In the genomic region with DNA sequence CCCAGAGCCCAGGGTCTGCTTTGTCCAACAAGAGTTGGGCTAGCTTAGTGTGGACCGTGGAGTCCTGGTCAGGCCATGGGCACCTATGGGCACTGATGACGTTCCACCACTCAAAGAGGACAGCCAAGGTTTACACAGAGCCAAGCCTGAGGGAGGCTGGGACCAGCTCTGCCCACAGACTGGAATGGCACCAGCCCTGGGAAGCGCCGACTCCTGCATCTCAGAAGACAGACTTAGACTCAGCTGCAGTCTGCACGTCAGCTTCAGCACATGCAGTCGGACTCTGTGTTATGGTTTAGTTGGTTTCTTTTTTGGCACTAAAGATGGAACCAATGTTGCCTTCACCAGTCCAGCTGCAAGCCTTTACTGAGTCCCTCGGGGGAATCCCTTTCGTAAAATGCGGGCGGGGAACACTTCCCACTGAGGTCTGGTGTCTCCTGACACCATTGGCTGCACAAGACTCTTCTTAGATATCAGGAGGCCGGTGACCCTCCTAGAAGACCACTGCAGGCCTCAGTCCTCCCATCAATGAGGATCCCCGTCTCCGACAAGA, we compare ENCODE assay signal across 23 mouse cellular contexts. TPM values are rescaled to one million over a fixed set of nuclear protein-coding genes. Genes with fewer than 3 reads are reported as not detected.
A peak's percentile ranks its signal among the peaks of the same experiment; 100 is the strongest.
DNase-seq lines count a peak whose midpoint lies in the region; ATAC-seq lines count a peak whose summit lies in the region.
"Had no signal": no experiment of that assay in that cellular context is flagged by ENCODE, and none has a peak within 500 bp of the region (broad histone marks: within the 10 kb centered on the region; RNA-seq: fewer than 3 reads in every experiment).

No protein-coding gene starts in this region.

- no peak for ATAC-seq in activated CD4-positive, CD25-positive, alpha-beta regulatory T cell, adult 4 months
- ATAC-seq: forebrain, embryonic 14.5 days; hindbrain, embryonic 16.5 days had no signal

- peak; percentile 5 for DNase-seq in gastrocnemius, postnatal 10 days
- DNase-seq in gastrocnemius, postnatal 14 days, result no peak
- peak; percentile 12 to 15 for DNase-seq in layer of hippocampus, postnatal 10 days (ENCODE audit: low spot score in 2 of 2)
- no peak for DNase-seq in layer of hippocampus, postnatal 14 days (ENCODE audit: low spot score in 2 of 2)
- DNase-seq in right cerebral cortex, postnatal 14 days, result peak; percentile 11
- no peak for DNase-seq in right cerebral cortex, postnatal 25 days
- DNase-seq in heart, postnatal 36 days, result peak; percentile 14 to 41
- DNase-seq: adrenal gland, adult 2 months; cerebellum, adult 9-10 months; kidney, adult 9 months had no signal

- intact Hi-C loops in gastrocnemius, postnatal 14 days (cut with DNase I; ENCODE audit: low total_unique reads), result no loop called here
- intact Hi-C loops in heart, postnatal 36 days (cut with DNase I), result loop anchor here (5.0 kb wide), 2 partner anchors 78 to 138 kb away; a partner anchor contains a TSS

RNA-seq across cellular contexts. Expression of a gene that starts 4.3 kb away (rescaled TPM):
- total RNA-seq in gastrocnemius, postnatal 10 days (2021), result 10 to 100 TPM; 44.6 to 50.4 TPM
- total RNA-seq in gastrocnemius, postnatal 14 days (2021), result 10 to 100 TPM; 44.3 to 45.1 TPM
- total RNA-seq in layer of hippocampus, postnatal 10 days (2021), result 100 to 1,000 TPM; 584 to 714 TPM
- total RNA-seq in layer of hippocampus, postnatal 14 days (2021), result 100 to 1,000 TPM; 793 to 809 TPM
- 10 to 100 TPM; 45.0 to 49.3 TPM for total RNA-seq in heart, postnatal 36 days (2021)
- polyA plus RNA-seq in activated CD4-positive, CD25-positive, alpha-beta regulatory T cell, adult 4 months (2017; shearing (Covaris generic)), result 1 to 10 TPM; 3.8 to 5.4 TPM

RNA-seq across cellular contexts. Expression of a gene that starts 10.5 kb away (rescaled TPM):
- total RNA-seq in gastrocnemius, postnatal 10 days (2021), result 10 to 100 TPM; 30.1 to 31.4 TPM
- total RNA-seq in gastrocnemius, postnatal 14 days (2021), result 10 to 100 TPM; 28.3 to 31.9 TPM
- 10 to 100 TPM; 45.3 to 49.9 TPM for total RNA-seq in layer of hippocampus, postnatal 10 days (2021)
- 10 to 100 TPM; 47.6 to 52.2 TPM for total RNA-seq in layer of hippocampus, postnatal 14 days (2021)
- total RNA-seq in heart, postnatal 36 days (2021), result 10 to 100 TPM; 28.0 to 30.8 TPM
- 10 to 100 TPM; 35.6 to 41.7 TPM for polyA plus RNA-seq in activated CD4-positive, CD25-positive, alpha-beta regulatory T cell, adult 4 months (2017; shearing (Covaris generic))

RNA-seq across cellular contexts. Expression of a gene that starts 26.3 kb away (rescaled TPM):
- total RNA-seq in gastrocnemius, postnatal 10 days (2021), result 10 to 100 TPM; 39.4 to 47.2 TPM
- total RNA-seq in gastrocnemius, postnatal 14 days (2021), result 10 to 100 TPM; 23.0 to 27.9 TPM
- total RNA-seq in layer of hippocampus, postnatal 10 days (2021), result 100 to 1,000 TPM; 170 to 174 TPM
- 100 to 1,000 TPM; 164 to 178 TPM for total RNA-seq in layer of hippocampus, postnatal 14 days (2021)
- total RNA-seq in heart, postnatal 36 days (2021), result 10 to 100 TPM; 23.6 to 24.5 TPM
- 1 to 10 TPM; 3.9 to 5.1 TPM for polyA plus RNA-seq in activated CD4-positive, CD25-positive, alpha-beta regulatory T cell, adult 4 months (2017; shearing (Covaris generic))

RNA-seq across cellular contexts. Expression of a gene that starts 26.7 kb away (rescaled TPM):
- 1 to 10 TPM; 2.5 to 3.0 TPM for total RNA-seq in gastrocnemius, postnatal 10 days (2021)
- total RNA-seq in gastrocnemius, postnatal 14 days (2021), result 1 to 10 TPM; 2.9 to 3.4 TPM
- under 1 TPM; 0.51 to 0.64 TPM for total RNA-seq in layer of hippocampus, postnatal 10 days (2021)
- under 1 TPM; 0.81 to 0.91 TPM for total RNA-seq in layer of hippocampus, postnatal 14 days (2021)
- total RNA-seq in heart, postnatal 36 days (2021), result 1 to 10 TPM; 2.0 to 3.7 TPM
- polyA plus RNA-seq in activated CD4-positive, CD25-positive, alpha-beta regulatory T cell, adult 4 months (2017; shearing (Covaris generic)), result under 1 TPM; 0.47 to 0.95 TPM
- total RNA-seq: megakaryocyte, adult 5-6 weeks had no signal
- polyA plus RNA-seq: forebrain, embryonic 14.5 days had no signal

RNA-seq across cellular contexts. Expression of a gene that starts 31.9 kb away (rescaled TPM):
- total RNA-seq in gastrocnemius, postnatal 10 days (2021), result not detected
- total RNA-seq in gastrocnemius, postnatal 14 days (2021), result not detected
- total RNA-seq in layer of hippocampus, postnatal 10 days (2021), result not detected
- total RNA-seq in layer of hippocampus, postnatal 14 days (2021), result not detected
- total RNA-seq in heart, postnatal 36 days (2021), result not detected
- polyA plus RNA-seq in activated CD4-positive, CD25-positive, alpha-beta regulatory T cell, adult 4 months (2017; shearing (Covaris generic)), result not detected
- total RNA-seq: gastrocnemius, adult 8-10 months; layer of hippocampus, adult 2 months; left cerebral cortex, postnatal 25 days; megakaryocyte, adult 5-6 weeks; midbrain, postnatal 0 days had no signal
- polyA plus RNA-seq: C2C12; embryonic facial prominence, embryonic 15.5 days; forebrain, embryonic 14.5 days; heart, postnatal 0 days; lung, embryonic 16.5 days; midbrain, postnatal 0 days; neural tube, embryonic 12.5 days had no signal

Comparison
In these comparisons a context has a peak if more than half of its experiments do, and no peak if none do; other contexts are left out.
1. DNase-seq: peak in gastrocnemius, postnatal 10 days (single experiment), layer of hippocampus, postnatal 10 days (2 of 2), right cerebral cortex, postnatal 14 days (single experiment) and heart, postnatal 36 days (2 of 2); none in gastrocnemius, postnatal 14 days (single experiment), layer of hippocampus, postnatal 14 days (0 of 2) and right cerebral cortex, postnatal 25 days (single experiment).
2. RNA of a gene that starts 4.3 kb away (total RNA-seq): 793 to 809 TPM in layer of hippocampus, postnatal 14 days and 584 to 714 TPM in layer of hippocampus, postnatal 10 days; 44.6 to 50.4 TPM in gastrocnemius, postnatal 10 days, 45.0 to 49.3 TPM in heart, postnatal 36 days and 44.3 to 45.1 TPM in gastrocnemius, postnatal 14 days; every median in the first group is over 10 times any median in the second.